Mouse (Mus musculus) heart, adult 2 months (tissue): ENCODE data around the gene Hes2.

Experiments
- CTCF ChIP-seq: fragments of 200-600 bp; IDR thresholded peaks from 2 replicates; pipeline ENCODE4 v1.8.1; 2022; ENCODE audit warnings: antibody characterized with exemption, mild to moderate bottlenecking, moderate library complexity
- POLR2A ChIP-seq: fragments of 200-500 bp; IDR thresholded peaks from 2 replicates; pipeline ENCODE4 v1.6.1; 2011; ENCODE audit warnings: mild to moderate bottlenecking, low read depth, low read length, control low read depth; ENCODE audit not compliant: insufficient read depth

DNA sequence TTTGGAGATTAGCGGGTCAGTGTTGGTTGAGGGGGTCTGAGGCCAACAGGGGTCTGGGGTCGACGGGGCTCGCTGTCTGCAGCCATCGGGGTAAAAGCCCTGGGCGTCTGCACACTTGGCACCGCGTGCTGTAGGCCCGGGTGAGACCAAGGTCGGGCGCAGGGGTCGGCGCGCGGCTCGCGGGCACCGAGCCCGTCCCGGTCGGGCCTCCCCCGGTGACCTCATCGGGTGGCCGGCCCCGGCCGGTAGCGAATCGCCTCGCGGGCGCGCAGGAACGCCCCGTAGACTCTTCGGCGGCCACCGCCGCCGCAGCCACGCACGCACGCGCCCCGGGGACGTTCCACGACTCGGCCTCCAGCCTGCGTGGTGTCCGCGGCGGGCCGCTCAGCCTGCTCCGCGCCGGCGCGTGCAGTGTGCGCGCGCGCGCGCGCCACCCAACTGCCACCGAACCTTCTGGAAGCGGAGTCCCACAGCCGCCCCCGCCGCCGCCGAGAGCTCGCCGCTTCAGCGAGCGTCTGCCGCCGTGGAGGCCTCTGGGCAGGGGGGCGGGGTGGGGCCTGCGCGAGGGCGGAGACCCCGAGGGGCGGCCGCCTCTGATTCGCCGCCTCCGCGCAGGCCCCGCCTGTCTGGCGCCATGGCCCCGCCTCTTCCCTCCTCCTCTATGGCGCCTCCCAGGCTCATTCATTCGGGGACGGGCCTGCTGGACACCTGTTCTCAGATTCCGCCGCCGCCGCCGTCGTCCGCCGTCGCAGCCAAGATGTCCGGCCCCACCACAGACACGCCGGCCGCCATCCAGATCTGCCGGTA is 19.1 kb downstream of the Hes2 start, which contains the start of gene Acot7:
- TF ChIP-seq CTCF (no peak), POLR2A (0 out of 2 replicates have a peak, but pooled peaks have one; percentile 51)
